Mouse (Mus musculus) kidney, postnatal 0 days (tissue): Measurements from ENCODE around the gene Tex10. TPM values are rescaled to one million over a fixed set of nuclear protein-coding genes. Genes with fewer than 3 reads are reported as not detected.

Source experiments
- ATAC-seq: fragments of 200-750 bp; cut with Nextera tagmentation; replicated peaks from 2 replicates; pipeline ENCODE4 v1.8.0; 2017; ENCODE audit warnings: low read depth, moderate number of reproducible peaks, moderate TSS enrichment, moderate library complexity; ENCODE audit not compliant: low FRiP score
- DNase-seq: peaks from one replicate; pipeline ENCODE4 v3.0.0-alpha.2; 2016; ENCODE audit warnings: low spot score
- H3K27ac ChIP-seq: fragments of 300-500 bp; sonication (generic); 2 replicates; pipeline ENCODE4 v1.5.1; 2014; ENCODE audit warnings: mild to moderate bottlenecking
- H3K27me3 ChIP-seq: fragments of 300-500 bp; sonication (generic); 2 replicates; pipeline ENCODE4 v1.6.1; 2014; ENCODE audit warnings: low read length, mixed read lengths; ENCODE audit not compliant: insufficient read depth
- H3K36me3 ChIP-seq: fragments of 300-500 bp; sonication (generic); 2 replicates; pipeline ENCODE4 v1.6.1; 2014; ENCODE audit warnings: low read length, mixed read lengths; ENCODE audit not compliant: insufficient read depth
- H3K4me1 ChIP-seq: fragments of 300-500 bp; sonication (generic); replicated peaks from 2 replicates; pipeline ENCODE4 v1.6.1; 2014; ENCODE audit warnings: antibody characterized with exemption, low read length, mixed read lengths; ENCODE audit not compliant: insufficient read depth
- H3K4me2 ChIP-seq: fragments of 300-500 bp; sonication (generic); 2 replicates; pipeline ENCODE4 v1.6.1; 2014; ENCODE audit warnings: mild to moderate bottlenecking, low read length, moderate library complexity, mixed read lengths
- H3K4me3 ChIP-seq: fragments of 300-500 bp; sonication (generic); replicated peaks from 2 replicates; pipeline ENCODE4 v1.5.1; 2014; ENCODE audit warnings: low read depth, low read length
- H3K9ac ChIP-seq: fragments of 300-500 bp; sonication (generic); 2 replicates; pipeline ENCODE4 v1.6.1; 2014; ENCODE audit warnings: low read depth, low read length
- H3K9me3 ChIP-seq: fragments of 300-500 bp; sonication (generic); replicated peaks from 2 replicates; pipeline ENCODE4 v1.6.1; 2016; ENCODE audit warnings: low read length, inconsistent platforms, mixed read lengths
- CTCF ChIP-seq: IDR thresholded peaks from 2 replicates; pipeline ENCODE4 v1.5.1; 2016; ENCODE audit warnings: antibody characterized with exemption, low read depth, mild to moderate bottlenecking, moderate library complexity
- WGBS: fragments of 180-500 bp; shearing (Covaris S2); extraction: QIAGEN DNeasy Blood & Tissue Kit; methylation state at CpG from one replicate; pipeline ENCODE4 v1.1.7; 2014; 5-methylcytosine and 5-hydroxymethylcytosine counted together
- polyA plus RNA-seq: library from polyadenylated mRNA; unstranded; fragments of >200 nt; fragmentation: Nextera tagmentation; extraction: Ambion mirVana; gene quantifications from 2 replicates; pipeline ENCODE4 v1.2.1, GENCODE M21; 2015

Gene Tex10
- polyA plus RNA-seq, 1 experiment from 2014 or later: 36.5 TPM

- Histone ChIP-seq H3K27me3 (no peaks in the 10 kb centered on the region), H3K9ac (no peak overlapping the region), H3K36me3 (no peaks in the 10 kb centered on the region), H3K4me1 (no peaks in the 10 kb centered on the region), H3K4me3 (no peak overlapping the region), H3K4me2 (no peak overlapping the region), H3K27ac (no peak overlapping the region), H3K9me3 (no peaks in the 10 kb centered on the region)
- 2% methylated on average over 2 of the region's 2 CpGs for WGBS
- peak; percentile 84 for TF ChIP-seq CTCF
- DNase-seq (peak; percentile 91), ATAC-seq (no peak)
Measured at GRCm38 (mm10) chr4:48380940-48381339, 92.3 kb downstream of the Tex10 start.

Other genes starting within 250 kb of the Tex10 start
- 94.3 and 105 TPM in 2 replicates for gene Erp44, start 193.9 kb downstream of the Tex10 start, polyA plus RNA-seq
- gene Invs, start 193.7 kb downstream of the Tex10 start, polyA plus RNA-seq: 4.0 and 5.4 TPM in 2 replicates
- gene Msantd3, start 66.5 kb upstream of the Tex10 start, polyA plus RNA-seq: 28.8 and 30.7 TPM in 2 replicates
- gene Tmeff1, start 111.7 kb upstream of the Tex10 start, polyA plus RNA-seq: 33.9 and 37.7 TPM in 2 replicates
- 0.26 and 0.38 TPM in 2 replicates for gene Cavin4, start 190.1 kb upstream of the Tex10 start, polyA plus RNA-seq